Mouse (Mus musculus) olfactory bulb, adult 2 months (tissue): ENCODE results near the gene Phkb. TPM values are rescaled to one million over a fixed set of nuclear protein-coding genes. Genes with fewer than 3 reads are reported as not detected.

Experiments used
- H3K27ac ChIP-seq: fragments of 200-500 bp; 2 replicates; pipeline ENCODE4 v1.5.1; 2012; ENCODE audit warnings: low read depth, low read length; ENCODE audit not compliant: insufficient read depth
- H3K4me1 ChIP-seq: fragments of 200-500 bp; 2 replicates; pipeline ENCODE4 v1.6.1; 2012; ENCODE audit warnings: low read length; ENCODE audit not compliant: control insufficient read depth, insufficient read depth
- H3K4me3 ChIP-seq: fragments of 200-500 bp; 2 replicates; pipeline ENCODE4 v1.5.1; 2012; ENCODE audit warnings: mild to moderate bottlenecking, low read depth, low read length, moderate library complexity; ENCODE audit not compliant: insufficient read depth
- CTCF ChIP-seq: fragments of 200-500 bp; IDR thresholded peaks from 2 replicates; pipeline ENCODE4 v1.5.1; 2012; ENCODE audit warnings: low read depth, mild to moderate bottlenecking, low read length, moderate library complexity; ENCODE audit not compliant: insufficient read depth
- POLR2A ChIP-seq: fragments of 200-500 bp; IDR thresholded peaks from 2 replicates; pipeline ENCODE4 v1.6.1; 2012; ENCODE audit warnings: mild to moderate bottlenecking, low read depth, low read length, moderate library complexity; ENCODE audit not compliant: insufficient read depth
- WGBS: fragments of 180-500 bp; shearing (Covaris S2); methylation state at CpG from one replicate; pipeline ENCODE4 v1.1.7; 2018; 5-methylcytosine and 5-hydroxymethylcytosine counted together
- polyA plus RNA-seq: library from polyadenylated mRNA; stranded (reverse); fragments of >200 nt; gene quantifications from 2 replicates; pipeline ENCODE4 v1.2.4, GENCODE M21; 2012; ENCODE audit warnings: low replicate concordance; ENCODE audit not compliant: missing spikeins, insufficient read depth, insufficient read length

Phkb gene
- polyA plus RNA-seq, 1 experiment: not detected

DNA sequence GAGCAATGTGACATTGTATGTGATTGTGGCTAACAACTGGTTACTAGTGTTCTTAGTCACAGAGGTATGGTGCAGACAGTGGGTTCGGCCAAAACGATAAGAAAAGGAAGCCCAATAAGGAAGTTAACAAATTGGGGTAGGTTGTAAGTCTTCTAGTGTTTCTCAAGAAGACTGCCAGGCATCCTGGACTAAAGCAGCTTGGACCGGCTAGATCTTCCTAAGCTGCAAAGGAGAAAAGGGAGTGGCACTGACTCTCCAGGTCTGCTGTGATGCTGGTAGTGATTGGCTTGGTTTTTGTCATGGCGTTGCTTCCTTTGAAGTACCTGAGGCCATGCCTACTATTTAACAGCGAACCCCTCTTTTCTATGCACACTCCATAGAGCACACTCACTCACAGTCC is 95.4 kb downstream of the Phkb start:
- Histone ChIP-seq H3K4me3 (no peak overlapping the region), H3K4me1 (no peaks in the 10 kb centered on the region), H3K27ac (no peak overlapping the region)
- TF ChIP-seq CTCF (no peak), POLR2A (no peak)
- WGBS: 98% methylated on average over 5 of the region's 5 CpGs

DNA sequence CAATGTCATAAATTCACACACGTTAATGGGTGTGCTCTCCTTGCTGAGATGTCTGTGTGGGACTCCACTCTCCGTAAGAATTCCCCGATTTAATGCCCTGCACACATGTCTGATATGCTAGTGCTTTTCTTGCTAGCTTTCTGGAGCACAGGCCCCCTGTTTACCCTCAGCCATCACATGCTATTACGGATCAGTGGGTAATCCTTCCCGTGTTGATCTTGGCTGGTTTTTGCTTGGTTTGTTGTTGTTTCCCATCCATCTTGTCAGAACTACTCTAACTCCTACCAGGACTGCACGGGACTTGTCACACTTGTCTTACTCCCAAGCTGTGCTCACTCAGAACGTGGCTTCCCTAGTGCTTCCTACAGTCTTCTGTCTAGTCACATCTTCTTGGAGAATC is 96.6 kb downstream of the Phkb start:
- no peak for TF ChIP-seq CTCF
- no peak for TF ChIP-seq POLR2A
- WGBS: 85% methylated on average over 7 of the region's 7 CpGs
- Histone ChIP-seq H3K4me1 (no peaks in the 10 kb centered on the region), H3K27ac (no peak overlapping the region), H3K4me3 (no peak overlapping the region)

DNA sequence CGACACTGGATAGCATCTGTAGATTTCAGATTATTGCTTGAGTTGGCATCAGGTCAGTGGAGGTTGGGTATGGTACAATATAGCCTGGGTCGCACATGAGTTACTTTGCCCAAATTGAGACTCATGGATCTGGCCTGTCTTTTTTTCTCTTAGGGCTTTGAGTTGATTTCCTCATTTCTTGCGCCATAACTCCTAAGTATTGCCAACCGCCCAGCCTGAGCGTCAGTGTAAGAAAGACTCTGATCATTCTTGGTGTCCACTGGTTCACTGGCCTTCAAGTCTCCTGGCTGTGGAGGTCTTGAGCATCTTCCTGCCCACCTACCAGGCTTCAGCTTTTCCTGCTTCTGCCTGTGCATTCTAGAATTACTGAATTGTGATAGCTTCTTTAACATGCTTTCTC is 104.1 kb downstream of the Phkb start:
- TF ChIP-seq CTCF: no peak
- no peak for TF ChIP-seq POLR2A
- H3K4me3 ChIP-seq: no peak overlapping the region
- no peak overlapping the region for H3K27ac ChIP-seq
- 97% methylated on average over 5 of the region's 5 CpGs for WGBS
- no peaks in the 10 kb centered on the region for H3K4me1 ChIP-seq

DNA sequence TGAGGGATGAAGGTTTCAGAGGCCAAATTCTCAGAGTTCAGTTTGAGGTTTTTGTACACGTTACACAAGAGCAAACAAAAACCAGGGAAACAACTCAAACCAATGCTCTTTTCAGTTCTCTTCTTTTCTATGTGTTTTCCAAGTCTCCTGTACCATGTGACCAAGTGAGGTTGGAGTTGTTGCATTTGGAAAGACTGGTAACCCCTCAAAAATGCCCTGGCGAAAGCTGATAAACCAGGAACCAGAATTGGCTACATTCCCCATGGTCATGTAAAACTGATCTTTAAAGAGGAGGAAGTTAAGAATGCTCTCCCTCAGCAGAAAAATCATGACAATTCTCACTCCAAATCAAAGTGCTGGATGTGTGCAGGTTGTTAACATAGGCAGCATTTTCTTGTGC is 117.6 kb downstream of the Phkb start:
- no peak overlapping the region for H3K4me3 ChIP-seq
- no peak overlapping the region for H3K27ac ChIP-seq
- no peaks in the 10 kb centered on the region for H3K4me1 ChIP-seq
- TF ChIP-seq POLR2A: no peak
- WGBS: 85% methylated on average over 2 of the region's 2 CpGs

GRCm38 (mm10) chr8:85959880-85960279 is 119.1 kb downstream of the Phkb start:
- no peaks in the 10 kb centered on the region for H3K4me1 ChIP-seq
- 97% methylated on average over 4 of the region's 4 CpGs for WGBS
- no peak overlapping the region for H3K4me3 ChIP-seq
- H3K27ac ChIP-seq: no peak overlapping the region
- TF ChIP-seq POLR2A: no peak
- TF ChIP-seq CTCF: no peak

- H3K4me1 ChIP-seq: no peaks in the 10 kb centered on the region
- no peak for TF ChIP-seq POLR2A
- TF ChIP-seq CTCF: no peak
- WGBS: 98% methylated on average over 4 of the region's 4 CpGs
- H3K27ac ChIP-seq: no peak overlapping the region
- no peak overlapping the region for H3K4me3 ChIP-seq
These were observed 136.9 kb downstream of the Phkb start for GRCm38 (mm10) chr8:85977588-85978077.

DNA sequence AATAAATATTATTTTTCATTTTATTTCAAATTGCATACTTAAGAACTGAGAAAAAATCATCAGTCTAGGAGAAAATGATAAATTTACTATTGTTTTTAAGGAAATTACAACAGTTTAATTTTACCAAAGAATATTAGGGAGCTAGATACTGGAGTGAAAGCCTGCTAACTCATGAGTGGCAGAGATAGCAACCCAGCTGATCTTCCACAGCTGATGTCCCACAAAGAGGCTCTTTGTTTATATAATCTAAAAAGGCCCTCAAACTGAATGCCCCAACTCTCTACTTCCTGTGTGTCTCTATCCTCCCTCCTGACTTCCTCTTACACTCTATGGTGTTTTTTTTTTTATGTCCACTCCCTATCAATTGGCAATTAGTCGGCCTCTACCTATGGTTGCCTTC is 152.2 kb downstream of the Phkb start:
- H3K4me1 ChIP-seq: no peaks in the 10 kb centered on the region
- H3K4me3 ChIP-seq: no peak overlapping the region
- H3K27ac ChIP-seq: no peak overlapping the region
- TF ChIP-seq CTCF (no peak), POLR2A (no peak)
- 83% methylated on average over 1 of the region's 1 CpGs for WGBS

DNA sequence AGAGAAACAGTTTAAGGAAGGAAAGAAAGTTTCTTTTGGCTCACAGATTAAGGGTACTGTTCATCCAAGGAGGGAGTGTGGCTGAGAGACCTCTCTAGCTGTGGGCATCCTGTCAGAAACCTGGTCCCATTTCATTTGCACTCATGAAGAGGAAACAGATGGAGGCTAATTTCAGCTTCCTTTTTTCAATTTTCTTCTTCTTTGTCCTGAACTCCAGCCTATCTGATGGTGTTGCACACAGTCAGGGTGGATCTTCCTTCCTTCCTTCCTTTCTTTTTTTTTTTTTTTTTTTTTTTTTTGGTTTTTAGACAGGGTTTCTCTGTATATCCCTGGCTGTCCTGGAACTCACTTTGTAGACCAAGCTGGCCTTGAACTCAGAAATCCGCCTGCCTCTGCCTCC is 152.9 kb downstream of the Phkb start:
- 93% methylated on average over 1 of the region's 1 CpGs for WGBS
- Histone ChIP-seq H3K27ac (no peak overlapping the region), H3K4me3 (no peak overlapping the region), H3K4me1 (no peaks in the 10 kb centered on the region)
- TF ChIP-seq CTCF: no peak
- TF ChIP-seq POLR2A: no peak

DNA sequence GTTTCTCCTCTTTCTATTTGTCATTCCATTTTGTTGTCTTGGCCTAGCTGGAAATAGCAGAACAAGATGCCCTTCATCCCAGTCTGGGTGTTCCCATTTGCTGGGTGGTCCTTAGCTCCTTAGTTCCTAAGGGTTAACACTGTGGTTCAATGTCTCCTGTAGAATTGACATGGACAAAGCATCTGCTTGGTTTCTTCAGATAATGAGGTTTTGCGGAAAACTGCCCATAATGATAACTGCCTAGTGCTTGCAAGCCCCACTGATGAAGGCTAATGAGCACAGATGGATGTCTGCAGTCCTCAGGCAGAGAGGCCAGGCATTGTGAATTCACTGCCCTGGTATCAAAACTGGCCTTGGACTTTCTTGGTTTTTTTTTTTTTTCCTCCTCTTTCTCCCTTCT is 155.2 kb downstream of the Phkb start:
- H3K27ac ChIP-seq: no peak overlapping the region
- WGBS: 91% methylated on average over 1 of the region's 1 CpGs
- TF ChIP-seq CTCF (no peak), POLR2A (no peak)
- no peaks in the 10 kb centered on the region for H3K4me1 ChIP-seq
- no peak overlapping the region for H3K4me3 ChIP-seq

DNA sequence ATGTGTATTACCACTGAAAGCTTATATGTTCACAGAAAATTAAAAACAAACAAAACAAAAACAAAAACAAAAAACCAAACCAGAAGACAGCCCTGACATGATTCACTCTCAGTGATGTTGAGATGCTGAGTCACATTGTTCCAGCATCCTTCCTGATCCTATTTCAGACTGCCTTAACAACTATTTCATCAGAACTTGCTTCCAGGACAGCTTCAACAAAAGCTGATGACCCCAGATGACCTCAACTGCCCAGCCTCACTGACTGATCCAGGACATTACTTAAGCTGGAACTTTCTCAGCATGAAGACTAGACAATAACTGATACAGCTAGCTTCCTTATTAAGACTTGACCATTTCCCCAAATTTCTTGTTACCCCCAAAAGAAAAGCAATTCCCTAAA is 165.7 kb downstream of the Phkb start:
- no peak overlapping the region for H3K27ac ChIP-seq
- TF ChIP-seq CTCF (no peak), POLR2A (no peak)
- no peaks in the 10 kb centered on the region for H3K4me1 ChIP-seq
- no peak overlapping the region for H3K4me3 ChIP-seq
